Mouse (Mus musculus) liver, embryonic 14.5 days (tissue): ENCODE results near the gene Lpp.

Experiments used
- CTCF ChIP-seq: IDR thresholded peaks from 2 replicates; pipeline ENCODE4 v1.5.1; 2016; ENCODE audit warnings: antibody characterized with exemption, low read depth, control low read depth
- EP300 ChIP-seq: IDR thresholded peaks from 2 replicates; pipeline ENCODE4 v1.6.1; 2016; ENCODE audit warnings: antibody characterized with exemption, low read depth

GRCm38 (mm10) chr16:24391111-24391510 lies 2.2 kb upstream of the Lpp start:
- no peak for TF ChIP-seq EP300
- TF ChIP-seq CTCF = no peak
